Mouse (Mus musculus) left cerebral cortex, postnatal 14 days (tissue): Measurements from ENCODE around the gene Serpinh1. TPM values are rescaled to one million over a fixed set of nuclear protein-coding genes. Genes with fewer than 3 reads are reported as not detected.

ENCODE experiments used
- DNase-seq, 2 experiments: peaks; one replicate each; pipeline ENCODE4 v3.0.0; 2021 to 2022; ENCODE audit warnings: low spot score in 2 of 2, mixed read lengths in 1 of 2
- intact Hi-C: fragments of 180-260 bp; cut with DNase I; formaldehyde crosslinking; loops from one replicate; pipeline ENCODE4 v1.15.1; 2025
- long read RNA-seq, 2 experiments: library from polyadenylated mRNA; stranded (forward); transcript quantifications; one replicate each; pipeline ENCODE4 v2.0.0; 2021
- total RNA-seq, 2 experiments: library from RNA; stranded (reverse); gene quantifications; 2 replicates each; pipeline ENCODE4 v1.2.3; 2021

Gene Serpinh1
- total RNA-seq: 10 to 100 TPM; 49.7 to 52.2 TPM
- long read RNA-seq, experiment 1, transcript Serpinh1-201 (5 exons, 2,215 nt): major isoform, 49 of 55 reads
- long read RNA-seq, experiment 1, partial matches to known transcripts: 0 of 55 reads
- long read RNA-seq, experiment 1, other reads (novel, unspliced or antisense): 3 of 55 reads
- long read RNA-seq, experiment 2, transcript Serpinh1-201 (5 exons, 2,215 nt): major isoform, 82 of 99 reads
- long read RNA-seq, experiment 2, partial matches to known transcripts: 3 of 99 reads
- long read RNA-seq, experiment 2, other reads (novel, unspliced or antisense): 10 of 99 reads

- intact Hi-C loops: no loop called here
- peak in 1 of 2 experiments; percentile 51 for DNase-seq
Measured at GRCm38 (mm10) chr7:99352526-99353400, at the start of gene Serpinh1. Gene Serpinh1 (minus strand): TSS chr7:99353239.

GRCm38 (mm10) chr7:99402477-99402876 lies 49.4 kb upstream of the Serpinh1 start:
- no peak for DNase-seq
- intact Hi-C loops: no loop called here

- intact Hi-C loops: no loop called here
- DNase-seq: no peak
Measured at GRCm38 (mm10) chr7:99401373-99401772, 48.3 kb upstream of the Serpinh1 start.

- intact Hi-C loops: no loop called here
- no peak for DNase-seq
Measured at GRCm38 (mm10) chr7:99396994-99397659, 44.1 kb upstream of the Serpinh1 start.

GRCm38 (mm10) chr7:99395908-99396616 lies 43.0 kb upstream of the Serpinh1 start:
- DNase-seq: no peak
- intact Hi-C loops: no loop called here

GRCm38 (mm10) chr7:99395385-99395784 lies 42.3 kb upstream of the Serpinh1 start:
- intact Hi-C loops: no loop called here
- DNase-seq: no peak

GRCm38 (mm10) chr7:99393711-99394325 lies 40.8 kb upstream of the Serpinh1 start:
- intact Hi-C loops: no loop called here
- peak in 1 of 2 experiments; percentile 54 for DNase-seq

- intact Hi-C loops: no loop called here
Measured at GRCm38 (mm10) chr7:99392696-99393095, 39.7 kb upstream of the Serpinh1 start.

GRCm38 (mm10) chr7:99390559-99390958 lies 37.5 kb upstream of the Serpinh1 start:
- DNase-seq: no peak

More at GRCm38 (mm10) chr7:99392696-99393095, 39.7 kb upstream of the Serpinh1 start:
- no peak for DNase-seq

GRCm38 (mm10) chr7:99387356-99387755 lies 34.3 kb upstream of the Serpinh1 start:
- DNase-seq: no peak
- intact Hi-C loops: no loop called here

More at GRCm38 (mm10) chr7:99390559-99390958, 37.5 kb upstream of the Serpinh1 start:
- intact Hi-C loops: no loop called here

- intact Hi-C loops: no loop called here
- DNase-seq: no peak
Measured at GRCm38 (mm10) chr7:99386811-99387210, 33.8 kb upstream of the Serpinh1 start.

GRCm38 (mm10) chr7:99386030-99386429 lies 33.0 kb upstream of the Serpinh1 start:
- no peak for DNase-seq
- intact Hi-C loops: no loop called here

GRCm38 (mm10) chr7:99384101-99384611 lies 31.1 kb upstream of the Serpinh1 start:
- intact Hi-C loops: no loop called here
- DNase-seq: no peak

GRCm38 (mm10) chr7:99383246-99383645 lies 30.2 kb upstream of the Serpinh1 start:
- no peak for DNase-seq
- intact Hi-C loops: no loop called here

GRCm38 (mm10) chr7:99382088-99383000 lies 29.3 kb upstream of the Serpinh1 start:
- no peak for DNase-seq
- intact Hi-C loops: no loop called here

- peak; percentile 99 for DNase-seq
- intact Hi-C loops: no loop called here
Measured at GRCm38 (mm10) chr7:99381214-99382087, 28.4 kb upstream of the Serpinh1 start, which contains the start of gene Gdpd5. Gene Gdpd5 (plus strand): TSS chr7:99381414.
